Mouse (Mus musculus) midbrain, embryonic 13.5 days (tissue): ENCODE results near the gene Sntb2. TPM values are rescaled to one million over a fixed set of nuclear protein-coding genes. Genes with fewer than 3 reads are reported as not detected.

Experiments
- ATAC-seq: fragments of 200-750 bp; cut with Nextera tagmentation; 2 replicates; pipeline ENCODE4 v1.8.0; 2017; ENCODE audit warnings: mild to moderate bottlenecking, moderate TSS enrichment, moderate library complexity
- H3K27ac ChIP-seq: fragments of 300-500 bp; sonication (generic); 2 replicates; pipeline ENCODE4 v1.5.1; 2015; ENCODE audit warnings: inconsistent platforms, mild to moderate bottlenecking, moderate library complexity
- H3K27me3 ChIP-seq: fragments of 300-500 bp; sonication (generic); 2 replicates; pipeline ENCODE4 v1.6.1; 2015; ENCODE audit warnings: mild to moderate bottlenecking, inconsistent platforms
- H3K36me3 ChIP-seq: fragments of 300-500 bp; sonication (generic); 2 replicates; pipeline ENCODE4 v1.6.1; 2015; ENCODE audit warnings: mild to moderate bottlenecking, inconsistent platforms
- H3K4me1 ChIP-seq: fragments of 300-500 bp; sonication (generic); replicated peaks from 2 replicates; pipeline ENCODE4 v1.6.1; 2015; ENCODE audit warnings: inconsistent platforms
- H3K4me2 ChIP-seq: fragments of 300-500 bp; sonication (generic); replicated peaks from 2 replicates; pipeline ENCODE4 v1.6.1; 2015; ENCODE audit warnings: moderate library complexity, mild to moderate bottlenecking, inconsistent platforms
- H3K4me3 ChIP-seq: fragments of 300-500 bp; sonication (generic); replicated peaks from 2 replicates; pipeline ENCODE4 v1.5.1; 2015; ENCODE audit warnings: mild to moderate bottlenecking, inconsistent platforms
- H3K9ac ChIP-seq: fragments of 300-500 bp; sonication (generic); replicated peaks from 2 replicates; pipeline ENCODE4 v1.6.1; 2015; ENCODE audit warnings: mild to moderate bottlenecking, inconsistent platforms
- H3K9me3 ChIP-seq: fragments of 300-500 bp; sonication (generic); 2 replicates; pipeline ENCODE4 v1.6.1; 2016; ENCODE audit warnings: mild to moderate bottlenecking, inconsistent platforms
- WGBS: fragments of 180-500 bp; shearing (Covaris S2); methylation state at CpG from one replicate; pipeline ENCODE4 v1.1.7; 2015; 5-methylcytosine and 5-hydroxymethylcytosine counted together
- polyA plus RNA-seq: library from polyadenylated mRNA; unstranded; fragments of >200 nt; fragmentation: Nextera tagmentation; extraction: Ambion mirVana; gene quantifications from 2 replicates; pipeline ENCODE4 v1.2.1, GENCODE M21; 2015

Sntb2 gene
- polyA plus RNA-seq, 1 experiment from 2014 or later, result 6.7 TPM

DNA sequence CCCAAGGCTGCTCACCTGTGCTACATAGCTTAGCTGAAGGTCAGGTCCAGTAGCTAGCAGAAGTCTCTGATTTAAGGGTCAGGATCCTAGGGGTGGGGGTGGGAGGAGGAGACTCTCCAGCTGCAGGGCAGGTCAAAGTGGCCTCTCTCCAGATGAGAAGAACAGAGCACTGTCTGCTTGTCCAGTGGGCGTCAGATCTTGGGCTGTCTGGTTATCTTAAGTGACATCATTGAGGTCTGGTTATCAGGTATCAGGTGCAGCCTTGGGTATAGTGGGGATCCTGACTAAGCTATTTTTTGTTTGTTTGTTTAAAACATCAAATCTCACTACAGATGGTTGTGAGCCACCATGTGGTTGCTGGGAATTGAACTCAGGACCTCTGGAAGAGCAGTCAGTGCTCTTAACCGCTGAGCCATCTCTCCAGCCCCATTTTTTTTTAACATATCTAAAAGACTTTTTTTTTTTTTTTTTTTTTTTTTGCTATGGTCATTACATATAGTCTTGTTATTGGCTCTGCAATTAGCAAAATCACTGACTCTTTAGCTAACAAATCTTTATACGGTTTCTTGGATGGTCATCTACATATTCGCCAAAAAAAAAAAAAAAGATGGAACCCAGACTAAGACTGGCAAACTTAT lies 1.9 kb upstream of the Sntb2 start:
- 75% methylated on average over 4 of the region's 4 CpGs for WGBS
- Histone ChIP-seq H3K4me1 (peaks cover 30% of the 10 kb centered on the region), H3K4me3 (no peak overlapping the region), H3K9me3 (no peaks in the 10 kb centered on the region; the same call in 1 of the 2 replicates), H3K27ac (no peak overlapping the region), H3K36me3 (no peaks in the 10 kb centered on the region), H3K27me3 (peaks cover 24% of the 10 kb centered on the region), H3K9ac (no peak overlapping the region), H3K4me2 (no peak overlapping the region)
- ATAC-seq, result no peak

DNA sequence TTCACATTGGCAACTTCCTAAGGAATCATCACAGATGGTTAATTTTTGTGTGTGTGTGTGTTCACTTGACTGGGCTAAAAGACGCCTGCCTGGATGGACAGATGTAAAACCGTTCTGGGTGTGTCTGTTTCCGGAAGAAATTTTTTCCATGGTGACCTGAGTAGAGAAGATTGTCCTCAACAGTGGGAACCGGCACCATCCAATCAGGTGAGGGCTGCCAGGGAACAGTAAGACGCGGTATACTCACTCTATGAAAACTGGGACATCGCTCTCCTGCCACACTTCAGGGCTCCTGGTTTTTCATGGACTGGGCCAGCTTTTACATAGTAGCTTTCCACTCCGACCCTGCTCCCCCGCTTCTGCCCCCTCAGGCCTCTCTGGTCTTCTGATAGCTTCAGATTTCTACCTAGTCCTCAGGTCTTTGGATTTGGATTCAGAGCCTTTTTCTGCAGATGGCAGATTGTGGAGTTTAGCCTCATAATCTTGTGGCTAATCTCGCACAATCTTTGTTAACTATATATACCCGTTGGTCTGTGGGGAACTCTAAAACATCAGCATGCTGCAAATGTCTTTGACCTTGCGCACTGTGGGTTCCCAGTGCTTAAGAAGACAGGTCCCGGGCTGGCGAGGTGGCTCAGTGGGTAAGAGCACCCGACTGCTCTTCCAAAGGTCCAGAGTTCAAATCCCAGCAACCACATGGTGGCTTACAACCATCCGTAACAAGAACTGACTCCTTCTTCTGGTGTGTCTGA lies 1.1 kb upstream of the Sntb2 start:
- no peak overlapping the region for H3K4me2 ChIP-seq
- H3K9ac ChIP-seq, result no peak overlapping the region
- 76% methylated on average over 16 of the region's 16 CpGs for WGBS
- peaks cover 30% of the 10 kb centered on the region for H3K4me1 ChIP-seq
- H3K4me3 ChIP-seq, result no peak overlapping the region
- peaks cover 24% of the 10 kb centered on the region for H3K27me3 ChIP-seq
- H3K9me3 ChIP-seq, result no peaks in the 10 kb centered on the region; the same call in 1 of the 2 replicates
- ATAC-seq, result no peak
- H3K27ac ChIP-seq, result no peak overlapping the region
- no peaks in the 10 kb centered on the region for H3K36me3 ChIP-seq

DNA sequence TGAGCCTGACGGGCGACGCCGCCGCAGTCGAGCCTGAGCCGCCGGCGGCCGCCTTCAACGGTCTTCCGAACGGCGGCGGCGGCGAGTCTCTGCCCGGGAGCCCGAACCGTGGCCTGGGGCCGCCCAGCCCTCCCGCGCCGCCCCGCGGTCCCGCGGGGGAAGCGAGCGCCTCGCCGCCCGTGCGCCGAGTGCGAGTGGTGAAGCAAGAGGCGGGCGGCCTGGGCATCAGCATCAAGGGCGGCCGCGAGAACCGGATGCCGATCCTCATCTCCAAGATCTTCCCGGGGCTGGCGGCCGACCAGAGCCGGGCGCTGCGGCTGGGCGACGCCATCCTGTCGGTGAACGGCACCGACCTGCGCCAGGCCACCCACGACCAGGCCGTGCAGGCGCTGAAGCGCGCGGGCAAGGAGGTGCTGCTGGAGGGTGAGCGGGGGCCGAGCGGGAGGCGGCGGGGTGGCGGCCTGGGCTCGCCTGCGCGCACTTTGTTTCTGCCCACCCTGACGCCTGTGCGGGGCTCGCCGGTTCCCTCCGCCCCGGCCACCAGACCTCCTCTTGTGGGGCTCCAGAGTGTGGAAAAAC lies 438 bp downstream of the Sntb2 start:
- Histone ChIP-seq H3K27ac (peak overlapping the region; percentile 91), H3K36me3 (no peaks in the 10 kb centered on the region), H3K4me1 (peaks cover 30% of the 10 kb centered on the region), H3K4me3 (peak overlapping the region; percentile 79), H3K9me3 (no peaks in the 10 kb centered on the region), H3K27me3 (peaks cover 24% of the 10 kb centered on the region), H3K9ac (peak overlapping the region; percentile 89), H3K4me2 (peak overlapping the region; percentile 76)
- under 1% methylated on average over 75 of the region's 76 CpGs for WGBS
- ATAC-seq, result peak; percentile 83

DNA sequence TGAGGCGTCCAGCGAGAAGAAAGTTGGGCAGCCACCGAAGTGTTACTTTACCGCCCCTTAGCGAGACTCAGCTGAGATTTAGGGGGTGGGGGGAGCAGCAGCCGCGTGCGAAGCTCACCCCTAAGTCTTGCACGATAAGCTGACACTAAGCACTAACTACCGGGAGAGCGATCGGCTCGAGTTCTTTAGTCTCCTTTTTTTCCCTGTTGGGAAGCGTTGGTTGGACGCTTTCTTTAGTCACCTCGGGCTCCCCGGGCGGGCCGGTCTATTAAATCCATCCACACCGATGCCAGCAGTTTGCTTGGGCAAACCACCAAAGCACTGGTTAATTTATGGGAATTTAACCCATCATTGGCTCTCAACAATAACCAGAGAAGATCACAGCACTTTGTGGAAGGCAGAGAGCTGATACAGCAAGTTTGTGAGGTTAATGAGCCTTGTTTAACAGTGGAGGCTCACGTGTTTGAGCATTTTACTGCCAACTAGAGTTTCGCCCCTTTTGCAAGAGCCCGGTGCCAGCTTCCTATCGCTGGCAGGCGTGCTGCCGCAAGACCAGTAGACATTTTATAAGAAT lies 1.0 kb downstream of the Sntb2 start:
- peaks cover 30% of the 10 kb centered on the region for H3K4me1 ChIP-seq
- H3K36me3 ChIP-seq, result no peaks in the 10 kb centered on the region
- peak overlapping the region; percentile 91 for H3K27ac ChIP-seq
- no peak for ATAC-seq
- peak overlapping the region; percentile 89 for H3K9ac ChIP-seq
- H3K27me3 ChIP-seq, result peaks cover 21% of the 10 kb centered on the region
- peak overlapping the region; percentile 79 for H3K4me3 ChIP-seq
- peak overlapping the region; percentile 76 for H3K4me2 ChIP-seq
- no peaks in the 10 kb centered on the region for H3K9me3 ChIP-seq
- WGBS, result under 1% methylated on average over 26 of the region's 26 CpGs

DNA sequence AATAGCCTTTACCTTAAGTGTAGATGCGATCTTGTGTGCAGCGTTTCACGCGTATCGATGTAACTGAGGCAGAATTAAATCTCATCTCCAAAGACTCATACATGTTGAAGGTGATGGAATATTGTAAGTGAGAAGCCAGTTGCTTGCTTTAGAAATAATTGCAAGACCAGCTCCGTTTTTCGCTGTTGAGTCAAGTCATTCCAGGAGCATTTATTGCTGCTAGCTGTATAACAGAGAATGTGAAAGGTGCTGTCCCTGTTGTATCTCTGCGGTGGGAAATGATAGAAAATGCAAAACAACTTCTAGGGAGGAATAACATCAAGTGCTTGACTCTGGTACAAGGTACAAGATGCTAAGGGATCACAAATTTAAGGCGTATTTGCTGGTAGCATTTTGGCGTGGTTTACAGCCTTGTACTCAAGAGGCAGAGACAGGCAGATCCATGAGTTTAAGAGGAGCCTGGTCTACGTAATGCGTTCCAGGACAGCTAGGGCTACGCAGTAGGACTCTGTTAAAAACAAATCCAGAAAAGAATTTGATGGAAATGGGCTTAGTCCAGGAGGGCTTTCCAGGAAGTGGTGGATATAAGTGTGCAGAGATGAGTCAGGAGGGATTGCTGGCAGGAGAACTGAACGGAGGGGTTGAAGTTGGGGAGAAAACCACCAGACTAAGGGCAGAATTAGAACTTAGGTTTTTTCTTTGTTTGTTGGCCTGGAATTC lies 1.7 kb downstream of the Sntb2 start:
- peaks cover 29% of the 10 kb centered on the region for H3K4me1 ChIP-seq
- H3K27ac ChIP-seq, result 0 out of 2 replicates have a peak overlapping the region, but pooled peaks have one; percentile 91
- H3K4me2 ChIP-seq, result peak overlapping the region; percentile 76
- no peaks in the 10 kb centered on the region for H3K9me3 ChIP-seq
- WGBS, result 47% methylated on average over 14 of the region's 14 CpGs
- H3K27me3 ChIP-seq, result peaks cover 16% of the 10 kb centered on the region
- ATAC-seq, result no peak
- peak overlapping the region; percentile 79 for H3K4me3 ChIP-seq
- H3K9ac ChIP-seq, result peak overlapping the region; percentile 89
- no peaks in the 10 kb centered on the region for H3K36me3 ChIP-seq

DNA sequence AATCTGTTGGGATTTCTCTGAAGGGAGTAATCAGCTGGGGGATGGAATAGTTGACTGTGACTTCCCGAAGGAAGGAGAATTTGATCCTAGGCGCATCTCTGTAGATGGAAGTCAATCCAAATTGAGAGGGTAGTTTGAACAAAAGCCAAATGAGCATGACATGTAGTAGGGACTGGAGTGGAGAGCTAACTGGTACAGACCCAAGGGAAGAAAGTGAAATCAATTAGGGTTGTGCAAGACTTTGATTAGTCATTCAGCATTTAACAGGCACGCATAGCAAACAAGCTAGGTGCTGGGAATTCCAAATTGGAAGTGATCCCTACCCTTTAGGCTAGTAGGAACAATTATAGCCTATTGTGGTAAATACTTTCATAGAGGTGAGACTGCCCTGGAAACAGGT lies 6.3 kb downstream of the Sntb2 start:
- ATAC-seq, result no peak
- Histone ChIP-seq H3K4me3 (no peak overlapping the region), H3K27me3 (0 out of 2 replicates have a peak, but pooled peaks cover 3% of the 10 kb centered on the region), H3K4me2 (no peak overlapping the region), H3K9ac (no peak overlapping the region), H3K4me1 (peaks cover 18% of the 10 kb centered on the region), H3K9me3 (no peaks in the 10 kb centered on the region), H3K36me3 (no peaks in the 10 kb centered on the region), H3K27ac (no peak overlapping the region)
- WGBS, result 91% methylated on average over 3 of the region's 3 CpGs

DNA sequence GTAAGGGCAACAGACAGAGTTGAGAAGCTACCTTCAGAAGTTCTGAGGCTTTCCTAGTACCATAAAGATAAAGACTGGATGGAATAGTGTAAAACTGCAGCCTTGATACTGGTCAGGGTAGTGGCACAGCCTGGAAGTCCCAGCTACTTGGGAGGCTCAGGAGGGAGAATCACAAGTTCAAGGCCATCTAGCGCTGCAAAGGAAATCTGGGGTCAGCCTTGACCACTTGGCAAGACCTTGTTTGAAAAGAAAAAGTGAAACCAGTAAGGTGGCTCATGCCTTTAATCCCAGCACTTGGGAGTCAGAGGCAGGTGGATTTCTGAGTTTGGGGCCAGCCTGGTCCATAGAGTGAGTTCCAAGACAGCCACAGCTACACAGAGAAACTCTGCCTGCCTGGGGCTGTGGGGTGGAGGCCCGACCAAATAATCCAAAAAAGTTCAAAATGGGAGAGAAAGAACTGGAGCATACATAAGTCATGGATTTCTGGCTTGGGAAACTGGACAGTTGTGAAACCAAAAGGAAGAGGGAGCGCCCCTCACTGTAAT lies 8.4 kb downstream of the Sntb2 start:
- ATAC-seq, result no peak
- H3K27ac ChIP-seq, result no peak overlapping the region

DNA sequence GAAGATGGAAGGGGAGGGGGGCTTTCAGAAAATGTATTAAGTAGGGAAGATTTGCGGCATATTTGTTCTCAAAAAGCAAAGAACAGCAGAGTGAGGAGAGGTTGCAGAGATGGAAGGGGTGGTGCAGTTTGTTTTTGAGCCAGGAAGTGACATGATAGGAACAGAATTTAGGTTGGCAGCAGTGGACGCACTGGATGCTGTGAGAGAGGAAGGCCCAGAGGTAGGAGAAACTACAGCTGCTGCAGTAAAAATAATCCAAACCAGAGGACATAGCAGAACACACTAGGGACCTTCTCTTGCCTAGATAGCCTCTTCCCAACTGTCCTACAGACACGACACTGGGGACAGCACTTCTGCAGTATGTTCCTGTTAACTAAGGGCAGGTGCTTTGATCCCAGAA lies 9.2 kb downstream of the Sntb2 start:
- H3K27ac ChIP-seq, result no peak overlapping the region
- 77% methylated on average over 3 of the region's 3 CpGs for WGBS
- ATAC-seq, result no peak

More for the DNA sequence above, 8.4 kb downstream of the Sntb2 start:
- Histone ChIP-seq H3K4me2 (no peak overlapping the region), H3K27me3 (no peaks in the 10 kb centered on the region), H3K9me3 (no peaks in the 10 kb centered on the region), H3K9ac (no peak overlapping the region), H3K4me1 (0 out of 2 replicates have a peak, but pooled peaks cover 3% of the 10 kb centered on the region), H3K4me3 (no peak overlapping the region), H3K36me3 (no peaks in the 10 kb centered on the region)
- WGBS, result 91% methylated on average over 3 of the region's 3 CpGs

DNA sequence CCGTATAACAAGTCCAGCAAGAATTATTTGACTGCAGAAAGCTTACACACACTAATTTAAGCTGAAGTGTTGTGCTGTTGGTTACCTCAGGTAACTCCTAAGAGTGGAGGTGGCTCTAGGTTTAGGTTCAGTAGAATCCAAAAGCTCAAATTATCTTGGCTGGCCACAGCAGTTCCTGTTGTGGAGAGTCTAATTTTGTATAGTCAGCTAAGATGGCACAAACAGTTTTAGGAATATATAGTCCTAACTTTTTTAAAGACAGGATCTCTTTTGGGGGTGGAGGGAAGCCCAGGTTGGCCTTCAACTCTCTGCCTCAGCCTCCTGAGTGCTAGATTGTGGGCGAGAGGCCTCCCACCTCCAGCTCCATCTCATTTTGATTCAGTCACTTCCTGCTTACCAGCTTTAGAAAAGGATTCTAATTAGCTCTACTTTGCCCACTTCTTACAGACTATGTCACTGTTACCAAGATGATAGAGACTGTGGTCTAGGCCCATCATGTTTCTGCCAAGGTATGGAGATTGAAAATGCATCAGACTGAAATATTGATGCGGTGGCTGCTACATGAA lies 13.2 kb downstream of the Sntb2 start:
- no peak for ATAC-seq
- Histone ChIP-seq H3K4me1 (0 out of 2 replicates have a peak, but pooled peaks cover 3% of the 10 kb centered on the region), H3K27me3 (no peaks in the 10 kb centered on the region), H3K9ac (no peak overlapping the region), H3K4me2 (no peak overlapping the region), H3K9me3 (no peaks in the 10 kb centered on the region), H3K36me3 (no peaks in the 10 kb centered on the region), H3K27ac (no peak overlapping the region), H3K4me3 (no peak overlapping the region)
- WGBS, result 86% methylated on average over 3 of the region's 3 CpGs

More for the DNA sequence above, 9.2 kb downstream of the Sntb2 start:
- H3K4me1 ChIP-seq, result 0 out of 2 replicates have a peak, but pooled peaks cover 3% of the 10 kb centered on the region
- no peaks in the 10 kb centered on the region for H3K36me3 ChIP-seq
- H3K9ac ChIP-seq, result no peak overlapping the region
- no peak overlapping the region for H3K4me2 ChIP-seq
- H3K4me3 ChIP-seq, result no peak overlapping the region
- H3K9me3 ChIP-seq, result no peaks in the 10 kb centered on the region
- H3K27me3 ChIP-seq, result no peaks in the 10 kb centered on the region

DNA sequence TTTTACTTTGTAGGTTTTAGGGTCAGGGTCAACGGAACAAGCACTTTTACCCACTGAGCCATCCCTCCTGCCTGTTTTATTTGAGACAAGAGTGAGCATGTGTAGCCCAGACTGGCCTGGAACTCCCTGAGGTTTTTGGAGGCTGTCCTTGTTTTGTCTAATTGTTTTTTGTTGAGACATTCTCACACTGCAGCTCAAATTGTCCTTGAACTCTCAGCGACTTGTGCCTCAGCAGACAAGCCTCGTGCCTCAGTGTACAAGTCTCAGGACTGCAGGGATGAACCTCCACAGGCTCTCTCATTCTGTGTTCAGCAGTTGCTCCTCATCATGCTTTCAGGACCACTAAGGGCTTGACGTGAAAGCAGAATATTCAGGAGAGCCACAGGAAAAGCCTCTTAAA lies 16.2 kb downstream of the Sntb2 start:
- no peak overlapping the region for H3K4me2 ChIP-seq
- no peak overlapping the region for H3K27ac ChIP-seq
- H3K36me3 ChIP-seq, result no peaks in the 10 kb centered on the region
- 79% methylated on average over 4 of the region's 4 CpGs for WGBS
- no peaks in the 10 kb centered on the region for H3K9me3 ChIP-seq
- no peak overlapping the region for H3K9ac ChIP-seq
- no peaks in the 10 kb centered on the region for H3K27me3 ChIP-seq
- H3K4me3 ChIP-seq, result no peak overlapping the region
- no peaks in the 10 kb centered on the region for H3K4me1 ChIP-seq
- no peak for ATAC-seq

DNA sequence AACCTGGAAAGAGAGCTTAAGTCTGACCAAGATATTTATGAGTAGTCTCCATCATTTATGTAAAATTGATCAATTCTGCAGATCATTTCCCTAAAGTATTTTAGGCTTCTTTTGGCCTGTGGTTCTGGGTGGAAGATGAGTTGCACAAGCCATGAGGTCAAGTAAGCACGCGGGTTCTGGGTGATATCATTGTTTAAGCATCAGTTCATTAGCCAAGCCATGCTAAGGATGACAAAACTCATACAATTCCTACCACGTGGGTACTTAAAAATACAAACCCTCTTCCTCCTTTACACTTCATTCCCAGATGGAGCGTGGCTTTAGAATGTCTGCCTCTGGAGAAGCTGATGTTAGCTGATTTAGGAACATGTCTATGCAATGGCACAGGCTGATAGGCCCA lies 18.0 kb downstream of the Sntb2 start:
- Histone ChIP-seq H3K36me3 (no peaks in the 10 kb centered on the region), H3K4me3 (no peak overlapping the region), H3K27me3 (no peaks in the 10 kb centered on the region), H3K4me2 (no peak overlapping the region), H3K9me3 (no peaks in the 10 kb centered on the region), H3K27ac (no peak overlapping the region), H3K4me1 (no peaks in the 10 kb centered on the region), H3K9ac (no peak overlapping the region)
- ATAC-seq, result no peak
- 86% methylated on average over 4 of the region's 4 CpGs for WGBS
